Mouse (Mus musculus) hindbrain, embryonic 12.5 days (tissue): Measurements from ENCODE around the gene Ptger2. TPM values are rescaled to one million over a fixed set of nuclear protein-coding genes. Genes with fewer than 3 reads are reported as not detected.

Source experiments
- microRNA counts: library from miRNA; unstranded; fragments of <30 nt; microRNA quantifications from one replicate; lab custom pipeline; 2017
- microRNA-seq: library from miRNA; unstranded; fragments of <30 nt; microRNA quantifications from one replicate; pipeline ENCODE4, GENCODE M21; 2017
- polyA plus RNA-seq: library from polyadenylated mRNA; unstranded; fragments of >200 nt; fragmentation: Nextera tagmentation; extraction: Ambion mirVana; gene quantifications from 2 replicates; pipeline ENCODE4 v1.2.1, GENCODE M21; 2016

Gene Ptger2
- polyA plus RNA-seq, 1 experiment from 2014 or later, result 0.27 TPM

MicroRNAs encoded within 50 kb of the gene (microRNA counts, 519-probe panel; counts per million panel counts)
- 470 counts per million, percentile 58 among the panel's probes with 10 or more counts for microRNA mmu-miR-327 (lab: Ali Mortazavi, UCI)

Small RNAs within 50 kb of the gene (microRNA-seq; reads per million reads assigned to microRNA genes)
- gene Mir327, result not detected

Other genes with a start within 250 kb of the Ptger2 start
- gene Gm8267, start 237.9 kb upstream of the Ptger2 start, polyA plus RNA-seq, result not detected in 2 replicates
- 0.08 TPM in 1 of 2 replicates, not detected in the other for gene Ptgdr, start 128.8 kb upstream of the Ptger2 start, polyA plus RNA-seq
- 11.7 and 12.1 TPM in 2 replicates for gene Gpr137c, start 231.5 kb downstream of the Ptger2 start, polyA plus RNA-seq
- 31.8 and 33.0 TPM in 2 replicates for gene Txndc16, start 232.1 kb downstream of the Ptger2 start, polyA plus RNA-seq